In the genomic region with DNA sequence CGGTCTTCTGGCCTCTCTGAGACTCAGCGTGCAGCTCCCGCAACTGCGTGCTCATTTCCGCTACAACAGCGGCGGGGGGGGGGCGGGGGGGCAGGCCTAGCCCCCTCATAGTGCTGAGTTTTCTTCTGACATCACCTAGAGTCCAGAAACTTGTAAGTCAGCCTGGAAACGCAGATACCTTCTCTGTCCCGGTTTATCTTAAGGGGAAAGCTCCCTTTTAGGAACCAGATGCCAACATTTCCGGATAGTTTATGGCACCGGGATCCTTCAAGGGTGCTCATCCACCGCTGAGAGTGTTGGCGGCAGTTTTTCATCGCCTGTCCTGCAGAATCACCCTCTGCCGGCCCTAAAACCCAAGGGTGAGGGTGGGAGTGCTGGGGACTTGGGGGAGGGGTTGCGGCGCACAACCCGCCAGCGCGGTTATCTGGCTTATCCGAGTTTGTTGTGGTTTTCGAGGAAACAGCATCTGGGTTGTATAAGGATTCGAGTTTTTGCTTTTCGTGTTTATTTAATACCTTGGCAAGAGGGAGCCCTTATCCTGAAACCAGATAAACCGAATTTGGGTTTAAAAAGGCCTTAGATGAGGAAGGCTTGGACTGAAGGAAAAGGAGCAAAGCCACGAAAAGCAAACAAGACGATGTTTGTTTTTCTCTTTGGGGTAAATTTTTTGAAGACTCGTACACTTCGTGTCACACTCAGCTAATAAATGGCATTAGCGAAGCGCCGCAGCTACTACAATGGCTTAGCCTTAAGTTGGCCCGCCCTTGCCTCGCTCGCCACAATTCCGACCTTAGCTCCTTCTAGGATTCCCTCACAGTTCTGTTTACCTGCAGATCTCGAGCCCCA, we compare ENCODE assay signal across 1 mouse cellular context.
TF ChIP-seq lines count a peak whose summit lies in the region.

No protein-coding gene starts in this region.

TF ChIP-seq in MEL, 35 proteins besides CTCF, POLR2A, EP300 and RAD21 (continued from another document):
- TF ChIP-seq JUND (IDR thresholded peaks at IDR 0.05; ENCODE audit: low read depth, low read length) (no peak), CHD1 (IDR thresholded peaks at IDR 0.05; ENCODE audit: low read depth, low read length) (no peak), GABPA (IDR thresholded peaks at IDR 0.05; ENCODE audit: low read depth, low read length) (no peak), UBTF (IDR thresholded peaks at IDR 0.05; ENCODE audit: borderline replicate concordance, insufficient read depth, low read depth, low read length) (no peak), RCOR1 (IDR thresholded peaks at IDR 0.05; ENCODE audit: low read depth, low read length) (no peak), ZC3H11A (IDR thresholded peaks at IDR 0.05; ENCODE audit: low read depth, low read length) (no peak), POLR2AphosphoS2 (IDR thresholded peaks at IDR 0.05; ENCODE audit: low read length) (no peak), BHLHE40 (IDR thresholded peaks at IDR 0.05; ENCODE audit: borderline replicate concordance, low read depth, low read length) (no peak), MAZ (IDR thresholded peaks at IDR 0.05; ENCODE audit: low read depth, low read length) (no peak)
